Mouse (Mus musculus): ENCODE measurements at regions not wholly inside any gene's neighbourhood (a gene's known extent, or its start where the extent isn't known, plus 50 kb on each side); places are given as distances from the start of the nearest gene placed in this dataset.

DNA sequence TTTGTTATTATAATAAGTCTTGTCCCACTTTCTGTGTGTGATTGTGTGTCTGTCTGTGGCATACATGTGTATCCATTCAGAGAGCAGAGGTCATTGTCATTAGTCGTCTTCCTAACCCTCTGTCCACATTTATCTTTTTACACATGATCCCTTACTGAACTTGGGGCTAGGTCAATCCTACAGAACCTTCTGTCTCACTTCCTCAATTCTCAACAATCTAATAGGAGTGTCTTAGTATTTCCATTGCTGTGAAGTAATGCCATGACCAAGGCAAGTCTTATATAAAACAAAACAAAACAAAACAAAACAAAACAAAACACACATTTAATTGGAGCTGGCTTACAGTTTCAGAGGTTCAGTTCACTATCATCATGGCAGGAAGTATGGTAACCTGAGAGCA is 237.5 kb upstream of the Marcks start:
- WGBS (ENCODE audit: insufficient replicate concordance), result 68% methylated on average over 1 of the region's 1 CpGs

DNA sequence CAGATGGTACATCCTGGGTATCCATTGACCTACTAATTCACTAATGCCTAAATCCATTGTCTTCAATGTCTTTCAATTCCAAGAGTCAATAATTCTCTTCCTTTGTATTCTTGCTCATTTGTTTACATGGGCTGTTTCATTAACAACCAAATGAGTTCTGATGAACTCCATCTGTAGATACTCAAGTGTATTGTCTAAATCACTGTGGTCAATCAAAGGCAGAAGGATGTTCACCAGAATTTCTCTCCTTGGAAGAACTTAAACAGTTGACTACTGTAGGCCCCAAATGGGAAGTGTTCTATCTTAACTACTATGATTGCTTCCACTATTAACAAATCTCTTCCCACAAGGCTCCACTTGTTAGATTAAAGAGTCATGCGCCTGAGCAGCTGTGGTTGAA is 236.9 kb upstream of the Marcks start:
- Histone ChIP-seq H3K9me3 (replicated peaks; ENCODE audit: control insufficient read depth, low read length) (no peaks in the 10 kb centered on the region), H3K36me3 (ENCODE audit: control insufficient read depth, insufficient read depth, low read length) (no peaks in the 10 kb centered on the region), H3K4me3 (ENCODE audit: low read depth, low read length) (no peak overlapping the region), H3K27ac (ENCODE audit: low read depth, low read length) (no peak overlapping the region), H3K27me3 (ENCODE audit: control insufficient read depth, insufficient read depth, low read length) (no peaks in the 10 kb centered on the region), H3K4me2 (no peak overlapping the region), H3K4me1 (ENCODE audit: control insufficient read depth, insufficient read depth, low read length) (peaks cover 4% of the 10 kb centered on the region; the same call in 1 of the 2 replicates), H3K9ac (ENCODE audit: low read depth, low read length) (no peak overlapping the region)
- no peak for ATAC-seq (replicated peaks; ENCODE audit: insufficient number of reproducible peaks, low FRiP score, low TSS enrichment)
- 79% methylated on average over 1 of the region's 1 CpGs for WGBS (ENCODE audit: insufficient replicate concordance)

More for the DNA sequence above, 237.5 kb upstream of the Marcks start:
- peaks cover 4% of the 10 kb centered on the region; the same call in 1 of the 2 replicates for H3K4me1 ChIP-seq (ENCODE audit: control insufficient read depth, insufficient read depth, low read length)
- H3K9me3 ChIP-seq (replicated peaks; ENCODE audit: control insufficient read depth, low read length), result no peaks in the 10 kb centered on the region
- H3K36me3 ChIP-seq (ENCODE audit: control insufficient read depth, insufficient read depth, low read length), result no peaks in the 10 kb centered on the region
- H3K4me3 ChIP-seq (ENCODE audit: low read depth, low read length), result no peak overlapping the region
- no peaks in the 10 kb centered on the region for H3K27me3 ChIP-seq (ENCODE audit: control insufficient read depth, insufficient read depth, low read length)
- H3K4me2 ChIP-seq, result no peak overlapping the region
- no peak overlapping the region for H3K27ac ChIP-seq (ENCODE audit: low read depth, low read length)
- ATAC-seq (replicated peaks; ENCODE audit: insufficient number of reproducible peaks, low FRiP score, low TSS enrichment), result no peak
- H3K9ac ChIP-seq (ENCODE audit: low read depth, low read length), result no peak overlapping the region

DNA sequence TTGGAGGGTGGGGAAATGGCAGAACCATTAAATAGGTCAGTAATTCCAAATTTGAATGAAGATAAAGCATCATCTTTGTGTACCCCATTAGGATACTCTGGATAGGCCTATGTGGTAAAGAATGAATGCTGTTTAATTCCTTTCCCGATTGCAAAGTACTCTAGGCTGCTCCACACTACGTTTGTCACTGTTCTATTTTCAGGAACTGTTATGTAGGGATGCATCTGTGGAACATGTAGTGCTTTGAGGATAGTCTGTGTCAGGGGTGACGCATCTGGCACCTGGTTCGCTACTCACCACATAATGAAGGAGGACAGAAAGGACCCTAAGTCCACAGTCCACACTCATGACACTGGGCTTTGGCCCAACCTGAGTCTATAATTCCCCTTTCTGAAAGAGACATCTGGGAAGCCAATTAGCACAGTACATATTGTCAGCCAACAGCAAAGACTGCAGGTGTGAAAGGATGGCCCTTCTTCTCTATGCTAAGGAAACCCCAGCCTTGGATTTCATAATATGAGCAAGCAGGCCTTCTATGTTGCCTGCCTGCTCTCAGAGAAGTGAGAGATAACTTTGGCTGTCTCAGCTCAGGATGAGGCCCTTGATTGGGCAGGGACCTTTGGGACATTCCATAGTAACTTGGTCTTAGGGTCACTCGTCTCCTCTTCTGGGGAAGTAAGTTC is 230.4 kb upstream of the Marcks start:
- Histone ChIP-seq H3K36me3 (ENCODE audit: control insufficient read depth, insufficient read depth, low read length) (no peaks in the 10 kb centered on the region), H3K27me3 (ENCODE audit: control insufficient read depth, insufficient read depth, low read length) (no peaks in the 10 kb centered on the region), H3K4me3 (ENCODE audit: low read depth, low read length) (no peak overlapping the region), H3K4me1 (ENCODE audit: control insufficient read depth, insufficient read depth, low read length) (no peaks in the 10 kb centered on the region), H3K4me2 (no peak overlapping the region), H3K27ac (ENCODE audit: low read depth, low read length) (no peak overlapping the region), H3K9ac (ENCODE audit: low read depth, low read length) (no peak overlapping the region), H3K9me3 (replicated peaks; ENCODE audit: control insufficient read depth, low read length) (no peaks in the 10 kb centered on the region)
- ATAC-seq (replicated peaks; ENCODE audit: insufficient number of reproducible peaks, low FRiP score, low TSS enrichment), result no peak
- WGBS (ENCODE audit: insufficient replicate concordance), result 77% methylated on average over 5 of the region's 5 CpGs

DNA sequence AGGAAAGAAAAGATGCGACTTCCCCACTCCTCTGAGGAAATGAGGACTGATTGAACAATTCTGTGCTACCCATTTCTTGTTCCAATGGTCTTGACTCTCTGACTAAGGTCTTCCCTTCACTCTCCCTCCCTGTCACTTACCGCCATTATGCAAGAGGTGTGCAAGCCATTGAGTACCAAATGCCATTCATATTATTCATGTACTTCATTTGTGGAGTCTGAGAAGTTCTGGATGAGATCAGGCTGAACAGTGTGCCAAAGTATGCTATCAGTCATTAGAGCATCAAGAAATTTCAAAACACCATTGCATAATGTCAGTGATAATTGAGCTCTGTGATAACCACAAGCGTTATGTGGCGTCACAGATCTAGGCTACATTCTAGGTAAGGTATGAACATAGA is 229.1 kb upstream of the Marcks start:
- H3K27ac ChIP-seq (ENCODE audit: low read depth, low read length), result no peak overlapping the region
- WGBS (ENCODE audit: insufficient replicate concordance), result 84% methylated on average over 4 of the region's 4 CpGs
- ATAC-seq (replicated peaks; ENCODE audit: insufficient number of reproducible peaks, low FRiP score, low TSS enrichment), result no peak

DNA sequence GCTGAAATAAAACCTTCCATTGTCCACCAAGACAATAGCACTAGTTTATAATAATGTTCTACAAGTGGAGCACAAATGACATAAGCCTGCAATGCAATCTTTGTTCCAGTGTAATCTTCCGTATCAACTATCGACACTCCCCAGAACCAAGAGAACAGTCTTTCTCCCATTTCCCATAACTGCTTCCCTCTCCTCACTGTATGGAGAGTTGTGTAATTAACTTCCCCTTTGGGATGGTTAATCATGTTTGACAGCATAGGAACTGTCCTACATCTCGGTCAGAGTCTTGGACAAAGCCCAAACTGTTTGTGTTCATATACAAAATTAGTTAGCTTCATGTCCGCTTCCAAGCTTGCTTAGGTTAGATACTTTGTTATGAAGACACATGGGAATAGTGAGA is 225.8 kb upstream of the Marcks start:
- Histone ChIP-seq H3K4me2 (no peak overlapping the region), H3K27ac (ENCODE audit: low read depth, low read length) (no peak overlapping the region), H3K36me3 (ENCODE audit: control insufficient read depth, insufficient read depth, low read length) (no peaks in the 10 kb centered on the region), H3K27me3 (ENCODE audit: control insufficient read depth, insufficient read depth, low read length) (no peaks in the 10 kb centered on the region), H3K9me3 (replicated peaks; ENCODE audit: control insufficient read depth, low read length) (no peaks in the 10 kb centered on the region), H3K9ac (ENCODE audit: low read depth, low read length) (no peak overlapping the region), H3K4me1 (ENCODE audit: control insufficient read depth, insufficient read depth, low read length) (no peaks in the 10 kb centered on the region), H3K4me3 (ENCODE audit: low read depth, low read length) (no peak overlapping the region)
- no peak for ATAC-seq (replicated peaks; ENCODE audit: insufficient number of reproducible peaks, low FRiP score, low TSS enrichment)
- 81% methylated on average over 4 of the region's 4 CpGs for WGBS (ENCODE audit: insufficient replicate concordance)

More for the DNA sequence above, 229.1 kb upstream of the Marcks start:
- H3K4me1 ChIP-seq (ENCODE audit: control insufficient read depth, insufficient read depth, low read length), result no peaks in the 10 kb centered on the region
- H3K4me3 ChIP-seq (ENCODE audit: low read depth, low read length), result no peak overlapping the region
- H3K9me3 ChIP-seq (replicated peaks; ENCODE audit: control insufficient read depth, low read length), result no peaks in the 10 kb centered on the region
- H3K36me3 ChIP-seq (ENCODE audit: control insufficient read depth, insufficient read depth, low read length), result no peaks in the 10 kb centered on the region
- H3K27me3 ChIP-seq (ENCODE audit: control insufficient read depth, insufficient read depth, low read length), result no peaks in the 10 kb centered on the region
- H3K4me2 ChIP-seq, result no peak overlapping the region
- no peak overlapping the region for H3K9ac ChIP-seq (ENCODE audit: low read depth, low read length)

DNA sequence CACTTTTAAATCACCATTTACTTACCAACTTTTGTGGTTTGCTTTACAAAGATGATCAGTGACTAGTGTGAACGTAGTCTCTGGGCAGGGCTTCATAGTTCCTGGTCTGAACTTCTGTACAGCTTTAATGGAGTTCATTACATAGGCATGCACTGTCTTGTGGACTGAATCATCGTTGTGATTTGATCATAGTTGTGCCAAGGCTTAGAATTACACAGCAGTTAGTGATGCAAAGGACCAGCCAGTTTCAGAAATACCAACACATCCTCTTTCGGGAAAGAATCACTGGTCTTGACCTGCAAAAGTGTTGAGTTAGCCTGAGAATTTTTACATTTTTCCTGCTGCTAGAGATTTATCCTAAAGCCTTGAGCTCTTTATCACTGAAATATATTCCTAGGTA is 222.3 kb upstream of the Marcks start:
- Histone ChIP-seq H3K27me3 (ENCODE audit: control insufficient read depth, insufficient read depth, low read length) (no peaks in the 10 kb centered on the region), H3K4me2 (no peak overlapping the region), H3K9me3 (replicated peaks; ENCODE audit: control insufficient read depth, low read length) (no peaks in the 10 kb centered on the region), H3K4me3 (ENCODE audit: low read depth, low read length) (no peak overlapping the region), H3K36me3 (ENCODE audit: control insufficient read depth, insufficient read depth, low read length) (no peaks in the 10 kb centered on the region), H3K27ac (ENCODE audit: low read depth, low read length) (no peak overlapping the region), H3K4me1 (ENCODE audit: control insufficient read depth, insufficient read depth, low read length) (no peaks in the 10 kb centered on the region), H3K9ac (ENCODE audit: low read depth, low read length) (no peak overlapping the region)
- WGBS (ENCODE audit: insufficient replicate concordance), result 81% methylated on average over 3 of the region's 3 CpGs
- ATAC-seq (replicated peaks; ENCODE audit: insufficient number of reproducible peaks, low FRiP score, low TSS enrichment), result no peak

DNA sequence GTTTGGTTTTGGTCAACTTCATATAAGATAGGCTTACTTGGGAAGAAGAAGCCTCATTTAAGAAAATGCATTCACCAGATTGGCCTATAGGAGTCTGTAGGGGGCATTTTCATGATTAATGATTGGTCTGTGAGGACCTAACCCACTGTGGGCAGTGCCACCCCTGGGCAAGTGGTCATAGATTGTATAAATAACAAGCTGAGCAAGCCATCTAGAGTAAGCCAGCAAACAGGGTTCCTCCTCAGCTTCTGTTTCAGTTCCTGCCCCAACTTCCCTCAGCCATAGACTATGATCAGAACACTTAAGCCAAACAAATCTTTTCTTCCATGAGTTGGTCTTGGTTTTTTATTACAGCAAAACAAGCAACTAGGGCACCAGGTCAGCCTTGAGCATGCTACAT is 220.2 kb upstream of the Marcks start:
- Histone ChIP-seq H3K9me3 (replicated peaks; ENCODE audit: control insufficient read depth, low read length) (no peaks in the 10 kb centered on the region), H3K4me2 (no peak overlapping the region), H3K36me3 (ENCODE audit: control insufficient read depth, insufficient read depth, low read length) (no peaks in the 10 kb centered on the region), H3K4me3 (ENCODE audit: low read depth, low read length) (no peak overlapping the region), H3K4me1 (ENCODE audit: control insufficient read depth, insufficient read depth, low read length) (no peaks in the 10 kb centered on the region), H3K27me3 (ENCODE audit: control insufficient read depth, insufficient read depth, low read length) (no peaks in the 10 kb centered on the region), H3K9ac (ENCODE audit: low read depth, low read length) (no peak overlapping the region), H3K27ac (ENCODE audit: low read depth, low read length) (no peak overlapping the region)
- ATAC-seq (replicated peaks; ENCODE audit: insufficient number of reproducible peaks, low FRiP score, low TSS enrichment), result no peak

DNA sequence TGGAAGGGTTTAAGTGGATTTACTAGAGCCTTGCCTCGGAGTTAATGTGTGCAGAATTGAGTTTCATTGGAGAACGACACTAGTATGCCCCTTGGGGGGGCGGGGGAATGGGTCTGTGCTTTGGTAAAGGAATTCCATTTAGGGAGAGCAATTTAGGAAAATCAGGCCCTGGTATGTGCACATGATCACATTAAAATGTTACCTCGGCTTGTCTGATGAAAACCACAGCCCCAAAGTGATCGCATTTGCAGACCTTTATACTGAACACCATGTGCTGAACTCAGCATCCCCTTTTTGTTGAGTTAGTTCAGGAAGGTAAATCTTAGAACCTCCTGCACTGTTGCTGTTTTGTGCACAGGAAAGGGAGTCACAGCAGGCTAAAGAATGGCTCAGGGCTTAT is 219.6 kb upstream of the Marcks start:
- H3K9ac ChIP-seq (ENCODE audit: low read depth, low read length), result no peak overlapping the region
- no peaks in the 10 kb centered on the region for H3K36me3 ChIP-seq (ENCODE audit: control insufficient read depth, insufficient read depth, low read length)
- no peak overlapping the region for H3K4me3 ChIP-seq (ENCODE audit: low read depth, low read length)
- no peaks in the 10 kb centered on the region for H3K27me3 ChIP-seq (ENCODE audit: control insufficient read depth, insufficient read depth, low read length)
- H3K27ac ChIP-seq (ENCODE audit: low read depth, low read length), result no peak overlapping the region
- H3K4me2 ChIP-seq, result no peak overlapping the region
- ATAC-seq (replicated peaks; ENCODE audit: insufficient number of reproducible peaks, low FRiP score, low TSS enrichment), result no peak
- 72% methylated on average over 5 of the region's 5 CpGs for WGBS (ENCODE audit: insufficient replicate concordance)
- no peaks in the 10 kb centered on the region for H3K4me1 ChIP-seq (ENCODE audit: control insufficient read depth, insufficient read depth, low read length)
- H3K9me3 ChIP-seq (replicated peaks; ENCODE audit: control insufficient read depth, low read length), result no peaks in the 10 kb centered on the region

DNA sequence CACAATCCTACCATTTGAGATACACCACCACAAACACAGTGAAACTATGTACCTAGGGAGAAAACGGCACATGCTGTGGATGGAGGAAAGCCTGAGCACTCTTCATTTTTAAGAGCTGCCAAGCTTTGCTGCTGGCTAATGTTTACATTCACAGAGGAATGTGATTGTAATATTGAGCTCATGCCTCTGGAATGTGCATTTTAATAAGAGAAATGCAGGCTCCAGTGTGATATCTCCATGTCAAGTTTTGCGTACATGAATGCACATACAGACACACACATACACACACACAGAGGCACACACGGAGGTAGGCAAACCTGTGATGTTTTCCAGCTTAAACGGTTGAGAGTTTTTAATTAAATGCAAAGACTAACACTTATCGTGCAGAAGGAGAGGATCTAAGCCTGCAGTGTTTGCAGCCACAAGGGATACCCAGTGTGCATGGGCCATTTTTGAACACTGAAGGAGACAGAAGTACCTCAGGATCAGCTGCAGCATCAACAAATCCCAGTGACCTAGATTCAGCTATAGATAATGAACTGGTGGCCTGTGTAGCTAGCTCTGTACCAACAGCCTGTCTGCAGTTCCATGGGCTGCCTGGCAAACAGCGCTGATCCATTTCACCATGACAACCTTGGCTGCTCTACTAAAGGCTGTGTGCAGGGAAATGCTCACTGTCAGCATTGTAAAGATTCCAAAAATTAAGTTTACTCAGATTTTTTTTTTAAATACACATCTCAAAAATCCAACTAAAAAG is 218.8 kb upstream of the Marcks start:
- H3K4me2 ChIP-seq, result no peak overlapping the region
- no peaks in the 10 kb centered on the region for H3K4me1 ChIP-seq (ENCODE audit: control insufficient read depth, insufficient read depth, low read length)
- H3K9ac ChIP-seq (ENCODE audit: low read depth, low read length), result no peak overlapping the region
- ATAC-seq (replicated peaks; ENCODE audit: insufficient number of reproducible peaks, low FRiP score, low TSS enrichment), result no peak
- no peak overlapping the region for H3K4me3 ChIP-seq (ENCODE audit: low read depth, low read length)
- no peak overlapping the region for H3K27ac ChIP-seq (ENCODE audit: low read depth, low read length)
- no peaks in the 10 kb centered on the region for H3K27me3 ChIP-seq (ENCODE audit: control insufficient read depth, insufficient read depth, low read length)
- 63% methylated on average over 6 of the region's 6 CpGs for WGBS (ENCODE audit: insufficient replicate concordance)
- H3K36me3 ChIP-seq (ENCODE audit: control insufficient read depth, insufficient read depth, low read length), result no peaks in the 10 kb centered on the region
- H3K9me3 ChIP-seq (replicated peaks; ENCODE audit: control insufficient read depth, low read length), result no peaks in the 10 kb centered on the region

Measured in heart, embryonic 11.5 days (tissue).